Mouse (Mus musculus) right cerebral cortex, postnatal 25 days (tissue): ENCODE measurements at regions not wholly inside any gene's neighbourhood (a gene's known extent, or its start where the extent isn't known, plus 50 kb on each side); places are given as distances from the start of the nearest gene placed in this dataset.

ENCODE experiments used
- DNase-seq: peaks from one replicate; pipeline ENCODE4 v3.0.0; 2022

- DNase-seq = no peak
Observed at GRCm38 (mm10) chr9:120769056-120769455, 160.0 kb upstream of the Ctnnb1 start.

GRCm38 (mm10) chr9:120769679-120770078 is 159.3 kb upstream of the Ctnnb1 start:
- no peak for DNase-seq

GRCm38 (mm10) chr9:120770886-120771285 is 158.1 kb upstream of the Ctnnb1 start:
- no peak for DNase-seq

DNA sequence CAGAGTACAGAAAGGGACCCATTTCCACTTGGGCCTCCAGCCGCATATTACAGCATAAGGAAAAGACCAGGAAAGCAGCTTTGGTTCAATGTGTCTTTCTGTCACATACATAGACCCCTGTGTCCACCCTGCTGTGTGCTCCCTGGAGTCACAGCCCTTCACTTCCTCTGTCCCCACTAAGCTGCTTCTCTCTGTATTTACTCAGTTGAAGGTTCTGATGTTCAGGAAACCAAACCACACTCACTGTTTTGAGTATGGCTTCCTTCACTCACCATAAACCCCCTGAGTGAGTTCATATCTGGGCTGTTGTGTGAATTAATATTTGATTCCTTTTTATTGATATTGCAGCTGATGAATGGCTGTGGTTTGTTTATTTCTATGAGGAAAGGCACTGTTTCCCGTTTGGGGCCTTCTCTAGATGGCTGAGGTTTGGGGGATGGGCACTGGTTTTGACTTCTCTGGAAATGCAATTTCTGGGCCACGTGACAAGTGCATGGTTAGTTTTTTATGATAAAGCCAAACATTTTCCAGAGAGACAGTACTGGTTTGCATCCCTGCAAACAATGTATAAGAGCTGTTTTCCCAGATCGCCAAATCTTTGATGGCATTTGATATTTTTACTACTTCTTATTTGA is 157.0 kb upstream of the Ctnnb1 start:
- DNase-seq = no peak

- DNase-seq = no peak
Observed at GRCm38 (mm10) chr9:120774251-120774650, 154.8 kb upstream of the Ctnnb1 start.

DNA sequence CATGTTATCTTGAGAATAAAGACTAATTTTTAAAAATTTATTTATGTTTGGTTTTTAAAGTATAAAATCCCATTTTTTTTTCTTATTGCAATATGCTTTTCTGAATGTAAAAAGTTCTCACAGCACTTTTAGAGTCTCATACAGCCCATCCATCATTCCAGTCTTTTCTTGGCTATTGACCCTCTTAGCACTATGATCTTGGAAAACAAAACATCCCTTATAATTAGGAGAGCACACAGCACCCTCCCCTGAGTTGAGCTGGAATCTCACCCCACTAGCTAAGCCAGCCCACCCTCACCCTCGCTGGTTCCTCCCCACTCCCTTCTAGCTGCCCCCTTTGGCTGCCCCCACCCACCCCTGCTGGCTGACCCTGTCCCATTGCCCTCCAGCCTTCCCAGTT is 154.2 kb upstream of the Ctnnb1 start:
- no peak for DNase-seq

DNA sequence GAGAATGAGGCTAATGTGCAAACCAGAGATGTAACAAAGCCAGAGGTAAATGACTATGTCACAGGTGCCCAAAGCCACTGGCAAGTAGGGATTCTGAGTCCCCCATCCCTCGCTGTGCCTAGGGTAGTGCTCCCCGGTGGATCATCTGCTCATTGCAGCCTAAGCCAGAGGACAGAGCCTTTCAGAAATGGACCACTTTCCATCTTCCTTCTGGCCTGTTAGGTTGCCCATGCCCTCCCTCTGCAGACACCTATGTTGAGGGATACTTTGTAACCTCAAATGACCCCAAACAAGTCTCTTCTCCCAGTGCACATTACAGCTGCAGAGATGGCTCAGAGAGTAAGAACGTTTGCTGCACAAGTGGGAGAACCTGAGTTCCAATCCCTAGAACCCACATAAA is 153.3 kb upstream of the Ctnnb1 start:
- no peak for DNase-seq

DNA sequence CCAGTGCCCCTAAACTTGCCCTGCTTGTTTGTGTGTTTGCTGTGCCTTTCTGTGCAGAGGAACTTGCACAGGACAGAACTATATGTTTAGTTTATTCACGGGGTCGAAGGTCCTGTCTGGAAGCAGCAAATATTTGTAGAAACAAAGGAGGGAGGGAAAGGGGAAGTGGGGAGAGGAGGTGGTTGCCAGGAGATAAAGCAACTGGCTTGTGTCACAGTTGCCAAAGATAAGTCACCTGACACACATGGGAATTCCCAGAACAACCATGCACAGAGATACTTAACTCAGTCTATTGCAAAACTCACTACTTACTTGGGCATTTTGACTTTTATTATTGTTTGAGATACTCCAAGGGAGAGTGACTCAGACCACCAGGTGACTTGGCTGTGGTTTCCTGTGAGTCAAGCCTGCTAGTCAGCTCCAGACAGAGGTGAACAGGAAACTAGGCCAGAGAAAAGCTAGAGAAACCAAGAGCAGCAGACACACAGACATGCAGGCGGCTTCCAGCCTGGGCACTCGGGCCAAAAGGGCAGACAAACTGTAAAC is 152.5 kb upstream of the Ctnnb1 start:
- no peak for DNase-seq

DNA sequence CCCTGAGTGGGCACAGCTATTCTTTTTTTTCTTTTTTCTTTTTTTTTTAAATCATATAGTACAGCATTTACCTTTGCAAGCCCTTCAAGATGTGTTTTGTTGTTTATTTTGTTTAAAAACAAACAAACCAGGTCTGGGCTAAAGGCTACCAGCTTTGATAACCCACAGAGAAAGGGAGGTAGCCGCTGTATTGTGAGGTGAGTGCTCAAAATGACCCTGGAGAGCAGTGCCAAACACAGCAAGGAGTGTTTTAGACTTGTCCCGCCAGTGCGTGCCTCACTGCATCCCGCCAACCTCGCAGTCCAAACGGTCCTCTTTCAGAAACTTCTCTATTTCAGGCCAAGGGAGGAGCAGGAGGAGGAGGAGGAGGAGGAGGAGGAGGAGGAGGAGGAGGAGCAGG is 152.0 kb upstream of the Ctnnb1 start:
- DNase-seq = no peak

DNA sequence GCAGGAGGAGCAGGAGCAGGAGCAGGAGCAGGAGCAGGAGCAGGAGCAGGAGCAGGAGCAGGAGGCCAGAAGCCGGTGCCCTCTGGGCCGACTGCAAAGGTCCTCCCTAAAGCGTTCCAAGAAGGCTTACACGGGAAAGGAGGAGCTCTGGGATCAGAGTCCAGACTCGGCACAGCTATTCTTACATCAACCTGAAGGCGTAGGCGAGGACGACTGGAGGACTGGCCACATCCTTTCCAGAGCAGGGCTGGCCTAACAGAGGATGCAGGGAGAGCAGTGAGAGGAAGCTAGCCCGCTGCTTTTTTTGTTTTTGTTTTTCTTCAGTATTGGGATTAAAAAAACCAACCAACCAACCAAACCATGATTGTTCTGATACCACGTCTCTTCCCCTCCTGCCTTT is 151.5 kb upstream of the Ctnnb1 start:
- no peak for DNase-seq

- DNase-seq = no peak
Observed at GRCm38 (mm10) chr9:120778423-120778822, 150.6 kb upstream of the Ctnnb1 start.

DNA sequence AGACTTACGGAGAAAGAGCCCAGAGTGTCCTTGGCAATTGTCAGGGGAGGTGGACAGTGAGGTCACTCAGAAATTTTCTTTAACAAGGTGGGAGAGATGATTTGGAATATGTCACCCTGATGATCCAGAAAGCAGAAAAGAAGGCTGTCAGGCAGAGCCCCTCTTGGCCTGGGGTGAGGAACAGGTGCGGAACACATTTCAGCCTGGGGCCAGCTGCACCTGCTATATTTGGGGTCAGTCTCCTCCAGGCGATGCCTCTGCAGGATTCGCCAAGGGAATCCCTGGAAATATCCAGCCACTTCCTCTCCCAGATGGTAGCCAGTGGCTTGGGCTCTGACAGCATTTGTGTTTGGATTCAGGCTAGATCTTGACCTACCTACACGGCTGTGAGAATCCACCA is 134.8 kb upstream of the Ctnnb1 start:
- DNase-seq = no peak

GRCm38 (mm10) chr9:120796111-120796880 is 132.7 kb upstream of the Ctnnb1 start:
- no peak for DNase-seq

GRCm38 (mm10) chr9:120797996-120798663 is 130.9 kb upstream of the Ctnnb1 start:
- peak; percentile 60 for DNase-seq

DNA sequence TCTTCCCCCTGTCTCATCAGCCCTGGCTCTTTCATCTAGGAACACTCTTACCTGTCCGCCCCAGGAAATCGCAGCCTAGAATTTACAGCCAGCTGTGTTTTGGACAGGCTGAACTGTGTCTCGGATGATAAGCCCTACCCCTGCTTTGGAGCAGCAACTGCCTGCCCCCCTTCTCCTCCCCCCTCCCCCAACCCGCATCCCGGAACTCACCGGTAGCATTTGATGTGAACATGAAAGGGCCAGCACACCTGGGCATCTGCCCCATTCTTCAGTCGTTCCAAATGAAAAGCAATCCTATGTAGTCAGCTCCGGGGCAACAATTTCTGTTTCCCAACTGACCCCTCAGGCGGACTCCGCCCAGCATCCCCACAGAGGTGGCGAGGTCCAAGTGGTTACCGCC is 130.1 kb upstream of the Ctnnb1 start:
- DNase-seq = no peak

DNA sequence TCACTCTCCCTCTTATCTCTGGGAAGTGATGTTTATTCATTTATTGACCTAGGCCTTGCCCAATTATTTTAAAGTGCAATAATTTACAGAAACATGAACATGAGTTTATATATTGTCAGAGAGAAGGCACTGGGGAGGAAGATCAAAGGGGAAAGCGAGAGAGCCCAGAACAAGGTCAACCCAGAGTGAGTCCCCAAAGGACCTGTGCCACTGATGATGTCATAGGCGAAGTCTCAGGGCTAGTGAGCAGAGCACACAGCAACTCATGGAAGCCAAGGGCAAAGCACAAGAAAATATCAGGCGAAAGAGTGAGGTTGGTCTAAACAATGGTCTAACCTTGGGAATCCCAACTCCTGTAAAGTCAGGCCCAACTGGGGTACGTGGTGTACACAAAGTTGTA is 126.4 kb upstream of the Ctnnb1 start:
- DNase-seq = no peak

DNA sequence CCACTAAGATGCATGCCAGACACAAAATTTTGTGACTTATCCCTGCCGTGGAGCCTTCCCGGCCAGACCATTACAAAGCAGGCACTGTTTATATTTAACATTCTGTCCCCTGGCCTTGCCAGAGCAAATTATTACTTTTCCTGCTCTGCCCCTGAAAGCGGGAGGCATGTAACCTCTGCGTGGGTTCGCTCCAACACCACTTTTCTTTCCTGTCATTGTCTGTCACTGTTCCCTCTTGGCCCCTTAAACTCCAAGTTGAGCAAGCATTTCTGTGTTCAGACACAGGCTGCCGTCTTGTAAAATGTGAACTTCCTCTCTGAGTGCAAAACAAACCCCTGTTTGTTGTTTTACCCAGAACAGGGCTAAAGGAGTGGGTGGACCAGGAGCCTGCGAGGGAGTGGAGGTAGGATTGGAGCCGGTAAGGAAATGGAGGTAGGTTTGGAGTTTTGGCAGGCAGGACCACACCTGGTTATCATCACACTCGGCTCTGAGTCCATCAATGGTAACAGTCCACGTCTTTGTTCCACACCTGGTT is 124.2 kb upstream of the Ctnnb1 start:
- DNase-seq = no peak

DNA sequence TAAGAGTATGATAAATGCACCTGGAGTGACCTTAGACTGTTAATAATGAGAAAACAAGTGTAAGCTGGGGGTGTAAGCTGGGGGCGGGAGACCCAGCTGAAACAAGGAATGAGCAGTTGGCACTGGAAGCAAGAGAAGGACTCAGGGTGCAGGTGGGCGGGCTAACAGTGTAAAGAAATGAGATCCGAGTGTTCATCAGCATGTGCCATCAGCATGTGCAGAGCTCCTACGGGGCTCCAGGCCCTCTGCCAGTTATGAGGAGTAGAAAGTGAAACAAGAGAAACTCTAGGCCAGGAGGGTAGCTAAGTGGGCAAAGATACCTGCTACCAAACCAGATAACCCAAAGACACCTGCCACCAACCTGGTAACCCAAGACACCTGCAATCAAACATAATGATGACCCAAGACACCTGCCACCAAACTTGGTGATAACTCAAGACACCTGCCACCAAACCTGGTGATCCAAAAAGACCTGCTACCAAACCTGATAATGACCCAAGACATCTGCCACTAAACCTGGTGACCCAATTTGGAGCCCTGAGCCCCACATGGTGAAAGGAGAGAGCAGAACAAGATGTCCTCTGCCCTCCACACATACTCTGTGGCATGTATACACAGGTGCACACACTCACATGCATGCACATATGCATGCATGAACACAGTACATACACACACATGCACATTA is 120.1 kb upstream of the Ctnnb1 start:
- DNase-seq = no peak

GRCm38 (mm10) chr9:120811522-120811921 is 117.5 kb upstream of the Ctnnb1 start:
- no peak for DNase-seq

DNA sequence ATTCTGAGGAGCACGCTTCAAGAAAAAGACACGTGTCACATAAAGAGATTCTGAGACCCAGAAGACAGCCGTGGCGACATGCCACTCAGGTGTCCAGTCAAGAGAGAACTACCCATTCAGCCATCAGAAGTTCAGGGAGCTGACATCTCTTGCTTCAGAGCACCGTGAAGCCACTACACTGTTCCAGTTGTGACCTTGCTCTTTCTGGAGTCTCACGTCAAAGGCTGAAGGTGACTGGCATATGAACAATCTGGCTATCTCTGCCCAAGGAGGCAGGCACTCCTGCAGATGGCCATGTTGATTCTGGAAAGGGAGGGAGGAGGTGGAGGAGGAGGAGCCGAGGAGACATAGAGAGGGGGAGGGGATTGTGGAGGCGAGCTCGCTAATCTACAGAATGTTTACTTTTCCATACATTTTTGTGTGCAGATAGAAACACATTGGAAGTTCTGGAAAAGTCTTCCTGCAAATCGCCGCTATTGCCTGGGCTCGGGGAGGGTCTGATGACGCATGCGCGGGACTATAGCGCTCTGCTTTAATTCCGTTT is 116.3 kb upstream of the Ctnnb1 start:
- DNase-seq = no peak

- no peak for DNase-seq
Observed at GRCm38 (mm10) chr9:120814286-120814685, 114.7 kb upstream of the Ctnnb1 start.

DNA sequence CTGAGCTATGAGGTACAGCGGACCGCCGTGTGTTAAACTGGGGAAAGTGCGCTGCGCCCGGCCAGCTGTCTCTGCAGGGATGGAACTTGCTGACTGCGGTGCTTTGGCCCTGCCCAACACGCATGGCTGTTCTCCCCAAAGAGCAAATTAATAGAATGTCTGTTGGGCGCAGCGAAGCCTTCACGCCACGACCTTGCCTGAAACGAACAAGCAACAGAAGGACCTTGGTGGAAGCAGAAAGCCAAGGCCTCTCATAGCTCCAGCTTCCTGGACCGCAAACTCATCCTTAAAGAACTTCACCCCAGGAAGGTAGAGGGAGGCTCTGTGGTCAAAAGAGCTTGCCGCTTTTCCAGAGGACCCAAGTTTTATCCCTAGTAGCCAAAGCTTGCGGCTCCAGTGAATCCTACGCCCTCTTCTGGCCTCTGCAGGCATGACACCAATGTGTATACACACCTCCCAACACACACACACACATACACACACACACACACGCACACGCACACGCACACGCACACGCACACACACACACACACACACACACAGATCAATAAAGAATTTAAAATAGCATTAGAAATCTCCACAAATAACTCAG is 110.2 kb upstream of the Ctnnb1 start:
- no peak for DNase-seq
